Mouse (Mus musculus) embryonic facial prominence, embryonic 12.5 days (tissue): ENCODE results near the gene Zbtb7b. TPM values are rescaled to one million over a fixed set of nuclear protein-coding genes. Genes with fewer than 3 reads are reported as not detected.

ENCODE experiments used
- ATAC-seq: fragments of 200-750 bp; cut with Nextera tagmentation; 2 replicates; pipeline ENCODE4 v1.8.0; 2017; ENCODE audit not compliant: insufficient number of reproducible peaks, insufficient read depth, low FRiP score, low TSS enrichment
- H3K27ac ChIP-seq: fragments of 300-500 bp; sonication (generic); 2 replicates; pipeline ENCODE4 v1.5.1; 2016; ENCODE audit warnings: mild to moderate bottlenecking
- H3K27me3 ChIP-seq: fragments of 300-500 bp; sonication (generic); 2 replicates; pipeline ENCODE4 v1.6.1; 2016; ENCODE audit warnings: mild to moderate bottlenecking, moderate library complexity
- H3K36me3 ChIP-seq: fragments of 300-500 bp; sonication (generic); 2 replicates; pipeline ENCODE4 v1.6.1; 2016; ENCODE audit warnings: mild to moderate bottlenecking
- H3K4me1 ChIP-seq: fragments of 300-500 bp; sonication (generic); 2 replicates; pipeline ENCODE4 v1.6.1; 2016
- H3K4me2 ChIP-seq: fragments of 300-500 bp; sonication (generic); replicated peaks from 2 replicates; pipeline ENCODE4 v1.6.1; 2016; ENCODE audit warnings: mild to moderate bottlenecking, moderate library complexity
- H3K4me3 ChIP-seq: fragments of 300-500 bp; sonication (generic); 2 replicates; pipeline ENCODE4 v1.5.1; 2016; ENCODE audit warnings: mild to moderate bottlenecking
- H3K9ac ChIP-seq: fragments of 300-500 bp; sonication (generic); 2 replicates; pipeline ENCODE4 v1.6.1; 2016; ENCODE audit warnings: mild to moderate bottlenecking, moderate library complexity
- H3K9me3 ChIP-seq: fragments of 300-500 bp; sonication (generic); 2 replicates; pipeline ENCODE4 v1.6.1; 2016; ENCODE audit warnings: mild to moderate bottlenecking, moderate library complexity
- WGBS: fragments of 180-500 bp; shearing (Covaris S2); methylation state at CpG from one replicate; pipeline ENCODE4 v1.1.7; 2016; 5-methylcytosine and 5-hydroxymethylcytosine counted together
- polyA plus RNA-seq: library from polyadenylated mRNA; unstranded; fragments of >200 nt; fragmentation: Nextera tagmentation; extraction: Ambion mirVana; gene quantifications from 2 replicates; pipeline ENCODE4 v1.2.1, GENCODE M21; 2016

Zbtb7b gene
- polyA plus RNA-seq, 1 experiment from 2014 or later = 0.83 TPM

DNA sequence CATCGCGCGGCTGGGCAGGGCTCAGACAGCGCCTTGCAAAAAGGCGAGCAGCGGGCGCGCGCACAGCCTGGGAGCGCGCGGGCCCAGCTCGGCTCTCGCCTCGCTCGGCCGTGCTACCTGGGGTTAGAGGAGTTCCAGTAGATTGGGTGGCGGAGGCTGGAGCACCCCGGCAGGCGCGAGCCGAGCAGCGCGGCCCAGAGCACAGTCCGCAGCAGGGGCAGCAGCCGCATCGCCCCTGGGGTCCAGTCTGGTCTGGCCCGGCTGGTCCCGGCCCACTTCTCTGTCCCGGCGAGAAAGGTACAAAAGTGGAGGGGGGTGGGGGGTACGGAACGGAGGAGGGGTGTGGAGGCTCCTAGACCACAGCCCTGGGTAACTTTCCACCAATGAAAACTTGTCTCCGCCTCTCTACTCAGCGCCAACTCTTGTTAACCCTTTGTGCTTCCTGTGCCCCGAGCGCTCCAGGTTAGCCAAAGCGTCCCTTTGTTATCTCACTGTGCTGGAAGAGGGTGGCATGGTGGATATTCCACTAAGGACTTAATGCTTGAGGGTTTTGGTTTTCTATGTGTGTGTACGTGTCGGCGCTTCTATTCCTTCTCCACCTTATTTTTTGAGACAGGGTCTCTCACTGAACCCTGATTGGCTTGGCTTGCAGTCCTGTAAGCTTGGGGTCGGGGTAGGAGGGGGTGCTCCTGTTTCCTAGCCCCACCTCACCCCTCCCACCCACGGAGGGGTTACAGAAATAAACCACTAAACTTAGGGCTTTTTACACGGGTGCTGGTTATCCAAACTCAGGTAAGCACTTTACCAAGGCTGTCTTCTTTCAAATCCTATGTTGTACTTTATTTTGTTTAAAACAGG is 56.6 kb downstream of the Zbtb7b start, which contains the start of gene Efna4:
TSS of gene Efna4 (minus strand) at position 308 of the 858 bp plus-strand sequence.
- Histone ChIP-seq H3K4me1 (peaks cover 50% of the 10 kb centered on the region), H3K36me3 (peaks cover 31% of the 10 kb centered on the region), H3K4me2 (peak within 1 kb of the TSS; percentile 86), H3K4me3 (peak within 1 kb of the TSS; percentile 91), H3K27ac (peak within 1 kb of the TSS; percentile 97), H3K9me3 (no peaks in the 10 kb centered on the region), H3K9ac (peak within 1 kb of the TSS; percentile 97), H3K27me3 (no peaks in the 10 kb centered on the region)
- under 1% methylated on average over 43 of the region's 44 CpGs for WGBS
- ATAC-seq = peak; percentile 90

- Histone ChIP-seq H3K27me3 (no peaks in the 10 kb centered on the region), H3K4me3 (peak overlapping the region; percentile 91), H3K9me3 (no peaks in the 10 kb centered on the region), H3K4me1 (peaks cover 56% of the 10 kb centered on the region), H3K27ac (peak overlapping the region; percentile 97), H3K9ac (peak overlapping the region; percentile 97), H3K4me2 (peak overlapping the region; percentile 86), H3K36me3 (peaks cover 27% of the 10 kb centered on the region)
- WGBS = under 1% methylated on average over 21 of the region's 21 CpGs
- no peak; the same call in 1 of the 2 replicates for ATAC-seq
Observed at GRCm38 (mm10) chr3:89337062-89337720, 57.4 kb downstream of the Zbtb7b start.

- peak overlapping the region; percentile 97; the same call in 1 of the 2 replicates for H3K27ac ChIP-seq
- WGBS = 8% methylated on average over 6 of the region's 6 CpGs
- H3K36me3 ChIP-seq = peaks cover 24% of the 10 kb centered on the region
- peak overlapping the region; percentile 97 for H3K9ac ChIP-seq
- H3K9me3 ChIP-seq = no peaks in the 10 kb centered on the region
- H3K4me3 ChIP-seq = peak overlapping the region; percentile 91
- ATAC-seq = no peak
- no peaks in the 10 kb centered on the region for H3K27me3 ChIP-seq
- H3K4me1 ChIP-seq = peaks cover 59% of the 10 kb centered on the region
- peak overlapping the region; percentile 86 for H3K4me2 ChIP-seq
Observed at GRCm38 (mm10) chr3:89336529-89336928, 58.0 kb downstream of the Zbtb7b start.

- H3K36me3 ChIP-seq = peaks cover 24% of the 10 kb centered on the region
- no peak for ATAC-seq
- H3K9ac ChIP-seq = no peak overlapping the region
- no peak overlapping the region; the same call in 1 of the 2 replicates for H3K27ac ChIP-seq
- no peaks in the 10 kb centered on the region for H3K27me3 ChIP-seq
- no peaks in the 10 kb centered on the region for H3K9me3 ChIP-seq
- 74% methylated on average over 11 of the region's 11 CpGs for WGBS
- H3K4me2 ChIP-seq = no peak overlapping the region
- H3K4me1 ChIP-seq = peaks cover 36% of the 10 kb centered on the region
- no peak overlapping the region for H3K4me3 ChIP-seq
Observed at GRCm38 (mm10) chr3:89333053-89333452, 61.5 kb downstream of the Zbtb7b start.

GRCm38 (mm10) chr3:89332476-89332875 is 62.1 kb downstream of the Zbtb7b start:
- Histone ChIP-seq H3K4me3 (no peak overlapping the region), H3K4me2 (no peak overlapping the region), H3K9ac (no peak overlapping the region), H3K9me3 (no peaks in the 10 kb centered on the region), H3K27ac (no peak overlapping the region), H3K4me1 (peaks cover 36% of the 10 kb centered on the region), H3K36me3 (peaks cover 24% of the 10 kb centered on the region), H3K27me3 (no peaks in the 10 kb centered on the region)
- no peak for ATAC-seq
- 64% methylated on average over 12 of the region's 12 CpGs for WGBS

- no peaks in the 10 kb centered on the region for H3K27me3 ChIP-seq
- H3K4me2 ChIP-seq = no peak overlapping the region
- ATAC-seq = no peak
- no peaks in the 10 kb centered on the region for H3K9me3 ChIP-seq
- H3K9ac ChIP-seq = no peak overlapping the region
- peaks cover 36% of the 10 kb centered on the region for H3K4me1 ChIP-seq
- peaks cover 24% of the 10 kb centered on the region for H3K36me3 ChIP-seq
- no peak overlapping the region for H3K27ac ChIP-seq
- WGBS = 38% methylated on average over 10 of the region's 10 CpGs
- H3K4me3 ChIP-seq = no peak overlapping the region
Observed at GRCm38 (mm10) chr3:89332013-89332412, 62.6 kb downstream of the Zbtb7b start.

- H3K36me3 ChIP-seq = peaks cover 24% of the 10 kb centered on the region
- no peak overlapping the region for H3K27ac ChIP-seq
- ATAC-seq = no peak
- peaks cover 31% of the 10 kb centered on the region for H3K4me1 ChIP-seq
- no peaks in the 10 kb centered on the region for H3K9me3 ChIP-seq
- 64% methylated on average over 13 of the region's 13 CpGs for WGBS
- no peak overlapping the region for H3K4me3 ChIP-seq
- H3K4me2 ChIP-seq = no peak overlapping the region
- no peaks in the 10 kb centered on the region for H3K27me3 ChIP-seq
- H3K9ac ChIP-seq = no peak overlapping the region
Observed at GRCm38 (mm10) chr3:89331561-89331960, 63.0 kb downstream of the Zbtb7b start.

DNA sequence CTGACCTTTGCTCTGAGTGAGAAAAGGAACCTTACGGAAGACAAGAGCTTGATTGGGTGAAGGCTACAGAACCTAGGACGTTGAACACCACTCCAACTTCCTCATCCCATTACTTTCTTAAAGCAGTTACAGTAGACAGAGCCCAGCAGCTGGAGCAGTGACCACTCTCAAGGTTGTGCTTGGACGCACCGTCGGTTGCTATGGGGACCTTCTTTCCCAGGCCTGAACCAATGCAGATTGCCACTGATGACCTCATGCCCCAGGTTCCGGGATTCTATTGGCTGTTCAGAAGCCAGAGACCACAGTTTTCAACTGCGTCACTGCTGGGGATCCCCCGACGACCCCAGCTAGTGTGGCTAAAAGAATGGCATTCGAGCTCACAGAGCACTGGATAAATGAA is 63.6 kb downstream of the Zbtb7b start:
- Histone ChIP-seq H3K27me3 (no peaks in the 10 kb centered on the region), H3K4me3 (no peak overlapping the region), H3K4me1 (peaks cover 25% of the 10 kb centered on the region), H3K27ac (no peak overlapping the region), H3K36me3 (peaks cover 24% of the 10 kb centered on the region), H3K4me2 (no peak overlapping the region), H3K9me3 (no peaks in the 10 kb centered on the region), H3K9ac (no peak overlapping the region)
- no peak for ATAC-seq
- WGBS = 21% methylated on average over 10 of the region's 10 CpGs

DNA sequence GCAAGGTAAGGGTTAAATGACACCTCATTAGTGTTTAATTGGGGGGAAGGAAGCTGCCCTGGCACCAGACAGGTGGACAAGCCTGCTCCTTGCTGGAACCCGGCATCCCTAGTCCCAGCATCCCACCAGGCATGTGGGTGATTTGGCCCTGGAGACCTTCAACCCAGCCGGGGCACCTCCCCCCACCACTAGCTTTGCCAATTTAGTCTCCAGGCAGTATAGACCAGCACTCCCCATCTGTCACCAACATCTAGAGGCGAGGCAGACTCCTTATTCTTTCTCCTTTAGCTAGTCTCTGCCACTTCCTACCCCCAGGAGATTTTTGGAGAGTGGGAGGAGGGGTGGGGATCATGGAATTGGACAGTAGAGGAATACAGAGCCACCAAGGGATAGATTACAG is 64.2 kb downstream of the Zbtb7b start:
- Histone ChIP-seq H3K9me3 (no peaks in the 10 kb centered on the region), H3K4me1 (peaks cover 21% of the 10 kb centered on the region), H3K4me2 (no peak overlapping the region), H3K36me3 (peaks cover 24% of the 10 kb centered on the region), H3K27me3 (no peaks in the 10 kb centered on the region), H3K4me3 (no peak overlapping the region), H3K9ac (no peak overlapping the region), H3K27ac (no peak overlapping the region)
- WGBS = 55% methylated on average over 3 of the region's 3 CpGs
- no peak for ATAC-seq

- Histone ChIP-seq H3K9me3 (no peaks in the 10 kb centered on the region), H3K9ac (no peak overlapping the region), H3K27me3 (no peaks in the 10 kb centered on the region), H3K27ac (no peak overlapping the region), H3K4me1 (peaks cover 18% of the 10 kb centered on the region), H3K4me2 (no peak overlapping the region), H3K36me3 (peaks cover 7% of the 10 kb centered on the region), H3K4me3 (no peak overlapping the region)
- ATAC-seq = peak; percentile 18; the same call in 1 of the 2 replicates
- 17% methylated on average over 4 of the region's 4 CpGs for WGBS
Observed at GRCm38 (mm10) chr3:89328623-89329022, 66.0 kb downstream of the Zbtb7b start.
